Mouse (Mus musculus) gastrocnemius, postnatal 10 days (tissue): Measurements from ENCODE around the gene Taok3. TPM values are rescaled to one million over a fixed set of nuclear protein-coding genes. Genes with fewer than 3 reads are reported as not detected.

Source experiments
- DNase-seq: peaks from one replicate; pipeline ENCODE4 v3.0.0; 2021; ENCODE audit warnings: mixed read lengths
- total RNA-seq, 2 experiments: library from RNA; stranded (reverse); gene quantifications; 2 replicates each; pipeline ENCODE4 v1.2.3; 2021

Taok3 gene
- total RNA-seq, 2 experiments from 2014 or later = 6.1 to 11.1 TPM

GRCm38 (mm10) chr5:117303691-117304579 lies 184.0 kb downstream of the Taok3 start:
- no peak for DNase-seq

DNA sequence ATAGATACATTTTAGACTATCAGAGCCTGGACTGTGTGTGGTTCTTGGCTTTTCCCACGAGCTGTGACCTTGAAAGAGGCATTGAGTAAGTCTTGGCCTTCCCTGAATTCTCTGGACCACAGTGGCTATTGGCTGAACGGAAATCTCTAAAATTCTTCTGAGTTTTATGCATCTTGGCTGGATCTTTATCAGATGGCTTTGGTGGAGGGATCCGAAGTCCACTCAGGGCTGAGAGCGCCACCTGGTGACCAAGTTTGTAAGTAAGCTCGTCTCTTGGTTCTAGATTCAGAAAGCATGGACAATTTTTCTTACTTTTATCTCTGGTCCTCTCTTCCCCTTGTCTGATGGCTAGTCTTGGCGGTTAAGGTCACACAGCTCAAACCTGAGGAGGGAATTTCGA lies 185.0 kb downstream of the Taok3 start:
- peak; percentile 86 for DNase-seq

DNA sequence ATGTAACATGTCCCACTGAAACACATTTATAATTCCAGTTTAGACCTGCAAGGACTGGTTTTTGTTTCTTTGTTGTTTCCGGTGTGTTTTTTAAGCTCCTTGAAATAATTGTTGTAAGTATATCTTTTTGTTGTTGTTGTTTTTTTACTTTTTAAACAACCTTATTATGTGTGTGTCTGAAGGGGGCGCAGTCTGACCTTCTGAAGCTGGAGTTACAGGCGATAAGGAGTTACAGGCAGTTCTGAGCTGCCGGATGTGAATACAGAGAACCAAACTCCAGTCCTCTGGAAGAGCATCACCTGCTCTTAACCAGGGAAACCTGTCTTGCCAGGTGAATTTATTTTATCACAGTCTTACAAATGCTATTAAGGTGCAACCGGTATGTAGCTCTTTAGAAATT lies 185.8 kb downstream of the Taok3 start:
- DNase-seq = no peak

DNA sequence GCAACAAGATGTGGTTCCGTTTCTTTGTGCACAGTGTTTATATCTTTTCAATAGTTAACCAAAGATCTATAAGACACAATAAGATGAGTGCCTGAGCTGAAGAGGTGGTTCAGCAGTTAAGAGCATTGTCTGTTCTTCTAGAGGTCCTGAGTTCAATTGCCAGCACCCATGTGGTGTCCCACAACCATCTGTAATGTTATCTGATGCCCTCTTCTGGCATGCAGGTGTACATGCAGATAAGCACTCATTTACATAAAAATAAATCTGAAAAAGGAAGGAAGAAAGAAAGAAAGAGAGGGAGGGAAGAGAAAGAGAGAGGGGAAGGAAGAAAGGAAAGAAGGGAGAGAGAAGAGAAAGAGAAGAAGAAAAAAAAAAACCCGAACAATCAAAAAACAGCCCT lies 186.9 kb downstream of the Taok3 start:
- DNase-seq = no peak

DNA sequence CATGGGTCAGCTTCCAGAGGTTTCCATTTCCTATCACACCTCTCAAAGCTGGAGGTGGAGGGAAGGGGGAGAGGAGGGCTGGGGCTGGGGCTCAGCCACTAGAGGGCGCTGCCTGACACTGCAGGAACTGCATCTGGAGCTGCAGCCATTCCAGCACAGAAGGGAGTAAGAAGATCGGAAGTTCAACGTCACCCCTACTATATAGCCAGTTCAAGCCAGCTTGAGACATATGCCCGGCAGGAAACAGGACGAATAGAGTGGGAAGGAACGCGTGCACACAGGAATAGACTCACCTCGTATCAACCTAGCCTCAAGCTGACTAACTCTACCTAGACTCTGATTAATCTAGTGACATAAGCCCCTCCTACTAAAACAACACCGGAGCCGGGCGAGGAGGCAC lies 187.8 kb downstream of the Taok3 start:
- DNase-seq = peak; percentile 82

- peak; percentile 56 for DNase-seq
These were observed 193.5 kb downstream of the Taok3 start for GRCm38 (mm10) chr5:117313420-117313819.

GRCm38 (mm10) chr5:117313909-117314308 lies 194.0 kb downstream of the Taok3 start:
- DNase-seq = no peak

GRCm38 (mm10) chr5:117314587-117315428 lies 194.9 kb downstream of the Taok3 start:
- DNase-seq = no peak

- DNase-seq = peak; percentile 72
These were observed 199.1 kb downstream of the Taok3 start, which contains the start of gene Vsig10 for GRCm38 (mm10) chr5:117318741-117319629. Vsig10 (plus strand) TSS chr5:117319083.

DNA sequence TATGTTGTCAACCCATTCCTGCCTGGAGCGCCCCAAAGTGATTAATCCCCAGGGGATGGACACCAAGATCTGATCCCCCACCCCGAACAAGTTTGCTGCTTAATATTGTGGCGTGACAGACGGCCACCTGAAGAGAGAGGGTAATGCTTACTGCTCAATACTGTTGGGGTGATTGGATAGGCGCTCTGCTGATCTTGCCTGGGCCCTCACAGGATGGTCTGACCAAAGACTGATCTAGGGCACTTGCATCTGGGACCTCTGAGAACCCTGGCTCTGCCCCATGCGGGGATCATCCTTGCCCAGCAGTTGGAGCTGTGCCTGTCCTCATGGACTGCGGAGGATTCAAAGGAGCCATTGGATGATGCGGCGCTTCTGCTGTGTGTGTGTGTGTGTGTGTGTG lies 203.8 kb downstream of the Taok3 start:
- DNase-seq = no peak

Other genes with a start within 250 kb of the Taok3 start
- 10 to 100 TPM; 49.3 to 53.5 TPM for gene Suds3, start 4.0 kb upstream of the Taok3 start, total RNA-seq
- 100 to 1,000 TPM; 307 to 317 TPM for gene Pebp1, start 167.5 kb downstream of the Taok3 start, total RNA-seq
- gene Vsig10, start 199.0 kb downstream of the Taok3 start, total RNA-seq = 10 to 100 TPM in 1 of 2 experiments, 1 to 10 TPM in 1; 8.6 to 11.9 TPM
- gene Wsb2, start 237.2 kb downstream of the Taok3 start, total RNA-seq = 10 to 100 TPM; 80.3 to 83.1 TPM